Mouse (Mus musculus) liver, embryonic 18 days (tissue): Measurements from ENCODE around the gene Trarg1. TPM values are rescaled to one million over a fixed set of nuclear protein-coding genes. Genes with fewer than 3 reads are reported as not detected.

Source experiments
- polyA plus RNA-seq: library from polyadenylated mRNA; depleted of rRNA; stranded (reverse); fragments of >200 nt; gene quantifications from 2 replicates; pipeline ENCODE4 v1.2.3, GENCODE M21; 2012; rRNA removed

Gene Trarg1
- polyA plus RNA-seq = 0.01 and 0.02 TPM in 2 replicates

GRCm38 (mm10) chr11:76679508-76679907 is at the start of gene Trarg1:
TSS of gene Trarg1 (plus strand) at chr11:76679808.

DNA sequence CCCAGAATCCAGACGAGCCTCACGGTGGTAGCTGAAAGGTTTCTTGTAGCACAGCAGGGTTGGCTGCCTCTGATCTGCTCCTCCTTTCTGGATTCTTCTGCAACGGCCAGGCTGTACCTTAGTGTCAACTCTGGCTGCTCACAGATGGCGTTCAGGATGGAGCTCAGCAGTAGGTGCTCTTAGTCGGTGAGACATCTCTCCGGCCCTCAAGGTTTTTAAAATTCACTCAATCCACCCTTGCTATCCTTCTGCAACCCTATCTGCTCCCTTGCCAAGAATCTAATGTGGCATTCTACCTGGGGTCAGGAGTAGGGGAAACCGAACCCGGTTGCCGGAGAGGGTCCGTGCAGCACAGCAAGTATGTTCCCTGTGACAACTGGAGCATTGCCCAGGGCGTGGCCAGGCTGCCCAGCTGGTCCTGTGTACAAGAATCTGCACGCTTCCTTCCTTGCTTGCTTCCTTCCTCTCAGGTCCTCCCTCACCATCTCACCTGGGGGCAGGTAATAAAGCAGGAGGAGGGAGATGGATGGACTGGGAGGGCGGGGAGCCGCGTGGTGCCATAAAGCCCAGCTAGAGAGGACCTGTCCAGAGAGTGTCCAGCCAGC is 7.6 kb upstream of the Trarg1 start, which contains the start of gene Bhlha9:
TSS of gene Bhlha9 (plus strand) at position 600 of the 605 bp plus-strand sequence.

Other genes with a start within 250 kb of the Trarg1 start
- gene Abr, start 57.5 kb upstream of the Trarg1 start, polyA plus RNA-seq = 5.4 and 6.6 TPM in 2 replicates
- gene Bhlha9, start 7.3 kb upstream of the Trarg1 start, polyA plus RNA-seq = 0.02 TPM in 1 of 2 replicates, not detected in the other
- 8.6 and 9.7 TPM in 2 replicates for gene Gosr1, start 83.8 kb downstream of the Trarg1 start, polyA plus RNA-seq
- 5.7 and 7.1 TPM in 2 replicates for gene Cpd, start 167.2 kb downstream of the Trarg1 start, polyA plus RNA-seq
- 0.02 and 0.06 TPM in 2 replicates for gene Tmigd1, start 222.4 kb downstream of the Trarg1 start, polyA plus RNA-seq
- 15.7 and 16.2 TPM in 2 replicates for gene Blmh, start 245.0 kb downstream of the Trarg1 start, polyA plus RNA-seq